Mouse (Mus musculus): ENCODE data around the gene Lbhd2. TPM values are rescaled to one million over a fixed set of nuclear protein-coding genes. Genes with fewer than 3 reads are reported as not detected.

Gene Lbhd2
- 0.31 TPM in 1 of 2 replicates, not detected in the other for polyA plus RNA-seq (2016; fragmentation: Nextera tagmentation; extraction: Ambion mirVana)

DNA sequence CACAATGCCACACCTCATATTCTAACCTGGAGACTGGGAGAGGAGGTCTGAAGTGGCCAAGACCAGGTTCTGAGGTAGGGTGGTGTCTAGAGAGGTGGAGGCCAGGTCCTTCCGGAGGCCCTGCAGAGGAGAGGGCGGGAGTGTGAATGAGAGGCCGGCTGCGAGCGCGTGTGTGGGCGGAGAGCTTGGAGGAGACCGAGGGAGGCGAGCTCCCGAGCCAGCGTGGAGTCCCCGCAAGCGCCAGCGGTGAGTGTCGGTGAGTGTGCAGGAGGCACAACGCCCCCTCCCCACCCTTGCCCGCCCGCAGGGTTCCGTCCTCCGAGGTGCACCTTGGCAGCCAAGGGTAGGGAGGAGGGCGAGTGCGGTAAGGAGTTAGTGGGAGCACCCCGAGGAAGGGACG is at the start of gene Lbhd2:
Lbhd2 (plus strand) TSS at position 188 of the 400 bp plus-strand sequence.
- H3K9ac ChIP-seq = peak within 1 kb of the TSS; percentile 67; the same call in 1 of the 2 replicates
- WGBS = 1% methylated on average over 24 of the region's 24 CpGs
- H3K27ac ChIP-seq (ENCODE audit: poor library complexity, severe bottlenecking) = no peak within 1 kb of the TSS
- no peak for ATAC-seq (ENCODE audit: insufficient number of reproducible peaks, low FRiP score)
- H3K27me3 ChIP-seq (replicated peaks) = peaks cover 64% of the 10 kb centered on the region
- H3K9me3 ChIP-seq (replicated peaks) = no peaks in the 10 kb centered on the region
- peak within 1 kb of the TSS; percentile 35 for H3K4me3 ChIP-seq
- H3K36me3 ChIP-seq = no peaks in the 10 kb centered on the region
- peak within 1 kb of the TSS; percentile 63 for H3K4me2 ChIP-seq
- peaks cover 18% of the 10 kb centered on the region for H3K4me1 ChIP-seq (replicated peaks)

DNA sequence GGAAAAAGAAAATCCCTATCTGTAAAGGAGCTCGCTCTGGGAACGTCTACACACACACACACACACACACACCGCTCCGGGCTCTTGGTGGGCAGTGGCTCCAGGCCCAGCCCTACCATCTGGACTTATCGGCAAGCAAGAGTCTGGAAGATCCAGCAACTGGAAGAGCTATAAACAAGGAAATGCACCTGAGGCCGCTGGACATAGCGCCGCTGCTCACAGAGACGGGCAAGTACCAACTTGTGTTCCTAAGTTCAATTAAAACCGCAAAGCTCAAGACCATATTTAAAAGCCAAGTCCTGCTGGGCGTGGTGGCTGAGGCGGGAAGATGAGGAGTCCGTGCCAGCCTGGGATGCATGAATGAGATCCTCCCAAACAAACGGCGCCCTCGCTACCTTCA is 45.9 kb upstream of the Lbhd2 start:
- Histone ChIP-seq H3K4me3 (no peak overlapping the region), H3K27ac (ENCODE audit: poor library complexity, severe bottlenecking) (no peak overlapping the region), H3K27me3 (replicated peaks) (no peaks in the 10 kb centered on the region), H3K9me3 (replicated peaks) (no peaks in the 10 kb centered on the region), H3K4me2 (no peak overlapping the region), H3K36me3 (no peaks in the 10 kb centered on the region), H3K4me1 (replicated peaks) (peaks cover 84% of the 10 kb centered on the region), H3K9ac (no peak overlapping the region)
- ATAC-seq (ENCODE audit: insufficient number of reproducible peaks, low FRiP score) = no peak
- 88% methylated on average over 16 of the region's 16 CpGs for WGBS

DNA sequence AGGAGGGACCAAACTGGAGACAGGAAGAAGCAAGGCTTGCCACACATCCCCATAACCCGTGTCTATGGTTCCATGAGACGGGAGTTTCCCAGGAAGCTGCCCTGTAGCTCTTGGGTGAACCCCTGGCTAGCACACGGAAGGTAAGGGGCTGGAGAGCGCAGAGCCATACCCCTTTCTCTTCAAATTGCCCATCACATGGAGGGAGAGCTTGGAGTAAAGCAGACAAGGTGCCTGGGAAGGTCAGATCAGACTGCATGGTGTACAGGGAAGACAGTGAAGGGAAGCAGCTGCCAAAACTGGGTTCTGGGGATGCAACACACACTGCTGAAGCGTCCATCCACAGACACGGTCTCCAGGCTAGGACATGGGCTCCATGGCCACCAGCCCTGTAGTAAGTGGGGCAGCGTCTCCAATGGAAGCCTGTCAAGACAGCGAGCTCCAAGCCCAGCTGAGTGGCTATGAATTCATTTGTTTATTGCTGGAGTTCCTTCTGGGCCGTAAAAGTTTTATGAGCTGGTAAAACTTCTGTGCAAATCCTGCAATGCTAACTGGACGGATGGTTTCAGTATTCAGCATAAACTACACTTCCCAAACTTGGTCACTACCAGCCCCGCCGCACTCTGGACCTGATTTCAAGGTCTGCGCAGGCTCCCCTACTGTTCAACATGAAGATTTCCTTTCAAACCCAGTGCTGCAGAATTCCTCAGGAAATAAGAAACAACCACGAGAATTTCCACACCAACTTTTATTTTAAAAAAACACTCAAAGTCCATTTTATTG is 45.1 kb upstream of the Lbhd2 start:
- H3K27me3 ChIP-seq (replicated peaks) = no peaks in the 10 kb centered on the region
- WGBS = 77% methylated on average over 14 of the region's 14 CpGs
- no peaks in the 10 kb centered on the region for H3K9me3 ChIP-seq (replicated peaks)
- no peak overlapping the region for H3K4me2 ChIP-seq
- H3K27ac ChIP-seq (ENCODE audit: poor library complexity, severe bottlenecking) = no peak overlapping the region
- H3K9ac ChIP-seq = no peak overlapping the region
- no peaks in the 10 kb centered on the region for H3K36me3 ChIP-seq
- no peak for ATAC-seq (ENCODE audit: insufficient number of reproducible peaks, low FRiP score)
- H3K4me3 ChIP-seq = no peak overlapping the region
- H3K4me1 ChIP-seq (replicated peaks) = peaks cover 84% of the 10 kb centered on the region

DNA sequence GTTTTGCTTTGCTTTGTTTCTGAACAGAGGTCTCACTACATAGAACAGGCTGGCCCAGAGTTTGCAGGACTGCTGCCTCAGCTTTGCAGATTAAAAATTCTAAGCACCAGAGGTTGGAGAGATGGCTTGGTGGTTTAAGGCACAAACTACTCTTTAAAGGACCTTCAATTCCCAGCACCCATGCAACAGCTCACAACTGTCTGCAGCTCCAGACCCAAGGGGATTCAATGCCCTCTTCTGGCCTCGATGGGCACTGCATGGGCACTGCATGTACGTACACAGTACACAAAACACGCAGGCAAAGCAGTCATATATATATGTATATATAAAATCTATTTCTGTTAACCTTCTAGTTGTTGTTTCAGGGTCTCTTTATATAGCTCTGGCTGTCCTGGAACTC is 42.4 kb upstream of the Lbhd2 start:
- no peaks in the 10 kb centered on the region for H3K36me3 ChIP-seq
- ATAC-seq (ENCODE audit: insufficient number of reproducible peaks, low FRiP score) = no peak
- H3K27ac ChIP-seq (ENCODE audit: poor library complexity, severe bottlenecking) = no peak overlapping the region
- peaks cover 82% of the 10 kb centered on the region for H3K4me1 ChIP-seq (replicated peaks)
- no peak overlapping the region for H3K4me2 ChIP-seq
- H3K27me3 ChIP-seq (replicated peaks) = no peaks in the 10 kb centered on the region
- no peaks in the 10 kb centered on the region for H3K9me3 ChIP-seq (replicated peaks)
- no peak overlapping the region for H3K9ac ChIP-seq
- 92% methylated on average over 3 of the region's 3 CpGs for WGBS
- H3K4me3 ChIP-seq = no peak overlapping the region

DNA sequence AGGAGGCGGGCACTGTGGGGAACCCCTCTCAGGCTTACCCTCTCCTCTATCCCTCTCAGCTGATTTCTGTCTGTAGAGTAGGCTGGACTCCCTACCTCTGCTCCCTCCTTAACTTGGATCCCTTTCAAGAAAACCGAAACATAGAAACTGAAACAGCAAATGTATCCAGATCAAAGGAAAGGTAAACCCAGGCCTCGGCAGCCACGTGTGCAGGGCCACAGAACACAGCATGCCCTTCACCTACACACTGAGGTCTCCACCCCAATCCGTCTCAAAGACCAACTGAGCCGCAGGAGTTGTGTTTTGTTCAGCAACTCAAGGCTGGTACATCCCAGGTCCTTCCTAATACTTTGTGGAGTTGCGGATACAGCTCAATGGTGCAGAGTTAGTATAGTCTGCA is 39.5 kb upstream of the Lbhd2 start:
- no peaks in the 10 kb centered on the region for H3K36me3 ChIP-seq
- ATAC-seq (ENCODE audit: insufficient number of reproducible peaks, low FRiP score) = no peak
- no peak overlapping the region for H3K4me3 ChIP-seq
- peaks cover 87% of the 10 kb centered on the region for H3K4me1 ChIP-seq (replicated peaks)
- H3K4me2 ChIP-seq = no peak overlapping the region
- WGBS = 80% methylated on average over 7 of the region's 7 CpGs
- 0 out of 2 replicates have a peak overlapping the region, but pooled peaks have one; percentile 32 for H3K27ac ChIP-seq (ENCODE audit: poor library complexity, severe bottlenecking)
- no peaks in the 10 kb centered on the region for H3K27me3 ChIP-seq (replicated peaks)
- H3K9ac ChIP-seq = no peak overlapping the region
- no peaks in the 10 kb centered on the region for H3K9me3 ChIP-seq (replicated peaks)

DNA sequence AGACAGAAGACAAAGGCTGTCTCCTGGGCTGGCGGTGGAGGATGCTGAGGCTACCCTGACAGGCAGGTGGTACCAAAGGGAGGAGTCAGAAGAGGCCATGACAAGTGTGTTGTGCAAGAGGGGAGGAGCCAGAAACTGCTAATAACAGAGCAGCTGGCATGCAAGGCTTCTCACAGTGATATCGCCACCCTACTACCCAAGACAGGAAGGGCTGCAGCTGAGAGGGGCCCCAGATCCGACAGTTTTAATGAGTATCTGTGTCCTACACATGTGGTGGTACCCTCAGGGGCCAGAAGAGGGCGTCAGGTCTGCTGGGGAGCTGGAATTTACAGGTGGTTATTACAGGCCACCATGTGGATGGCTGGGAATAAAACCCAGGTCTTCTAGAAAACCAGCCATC is 36.4 kb upstream of the Lbhd2 start:
- Histone ChIP-seq H3K9ac (0 out of 2 replicates have a peak overlapping the region, but pooled peaks have one; percentile 10), H3K36me3 (no peaks in the 10 kb centered on the region), H3K4me2 (no peak overlapping the region), H3K4me3 (no peak overlapping the region), H3K9me3 (replicated peaks) (no peaks in the 10 kb centered on the region), H3K27me3 (replicated peaks) (no peaks in the 10 kb centered on the region), H3K27ac (ENCODE audit: poor library complexity, severe bottlenecking) (no peak overlapping the region), H3K4me1 (replicated peaks) (peaks cover 81% of the 10 kb centered on the region)
- peak; percentile 54; the same call in 1 of the 2 replicates for ATAC-seq (ENCODE audit: insufficient number of reproducible peaks, low FRiP score)
- 63% methylated on average over 4 of the region's 4 CpGs for WGBS

DNA sequence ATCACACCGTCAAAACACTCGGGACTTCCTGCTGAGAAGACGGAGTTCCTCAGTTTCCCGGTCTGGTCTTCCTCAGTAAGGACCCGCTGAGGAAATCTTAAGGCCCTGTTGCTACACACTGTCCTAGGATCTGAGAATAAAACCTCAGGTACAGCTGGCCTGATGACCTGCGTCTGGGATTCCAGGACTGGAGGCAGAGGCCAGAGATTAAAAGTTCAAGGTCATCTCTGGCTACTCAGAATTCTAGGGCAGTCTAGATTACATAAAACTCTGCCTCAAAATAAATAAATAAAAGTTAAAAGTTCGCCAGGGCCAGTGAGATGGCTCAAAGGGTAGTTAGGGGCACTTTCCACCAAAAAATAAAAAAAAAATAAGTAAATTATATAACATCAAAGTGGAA is 34.7 kb upstream of the Lbhd2 start:
- Histone ChIP-seq H3K4me1 (replicated peaks) (peaks cover 74% of the 10 kb centered on the region), H3K27ac (ENCODE audit: poor library complexity, severe bottlenecking) (0 out of 2 replicates have a peak overlapping the region, but pooled peaks have one; percentile 25), H3K9ac (no peak overlapping the region), H3K36me3 (no peaks in the 10 kb centered on the region), H3K9me3 (replicated peaks) (no peaks in the 10 kb centered on the region), H3K4me3 (no peak overlapping the region), H3K4me2 (no peak overlapping the region), H3K27me3 (replicated peaks) (no peaks in the 10 kb centered on the region)
- WGBS = 72% methylated on average over 7 of the region's 7 CpGs
- ATAC-seq (ENCODE audit: insufficient number of reproducible peaks, low FRiP score) = no peak

DNA sequence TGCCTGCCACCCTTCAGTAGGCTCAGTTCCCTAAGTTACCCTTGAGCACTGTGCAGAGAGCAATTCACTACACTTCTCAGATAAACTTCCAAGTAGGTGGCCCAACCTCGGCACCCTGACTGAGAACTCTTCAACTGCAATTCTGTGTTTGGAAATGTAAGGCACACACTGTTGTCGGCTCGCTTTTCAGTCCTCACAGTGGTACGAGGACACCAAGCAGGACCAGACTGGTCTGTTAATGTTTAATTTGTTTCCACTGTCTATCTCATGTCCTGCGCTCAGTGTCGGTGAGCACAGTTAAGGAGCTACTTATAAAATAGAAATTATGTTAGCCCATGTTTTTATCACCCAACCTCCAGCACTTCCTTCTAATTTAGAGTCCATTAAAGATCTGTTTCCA is 33.2 kb upstream of the Lbhd2 start:
- H3K27me3 ChIP-seq (replicated peaks) = no peaks in the 10 kb centered on the region
- H3K36me3 ChIP-seq = no peaks in the 10 kb centered on the region
- H3K27ac ChIP-seq (ENCODE audit: poor library complexity, severe bottlenecking) = no peak overlapping the region
- no peaks in the 10 kb centered on the region for H3K9me3 ChIP-seq (replicated peaks)
- no peak overlapping the region for H3K4me2 ChIP-seq
- H3K4me1 ChIP-seq (replicated peaks) = peaks cover 61% of the 10 kb centered on the region
- no peak for ATAC-seq (ENCODE audit: insufficient number of reproducible peaks, low FRiP score)
- no peak overlapping the region for H3K9ac ChIP-seq
- 82% methylated on average over 6 of the region's 6 CpGs for WGBS
- H3K4me3 ChIP-seq = no peak overlapping the region

DNA sequence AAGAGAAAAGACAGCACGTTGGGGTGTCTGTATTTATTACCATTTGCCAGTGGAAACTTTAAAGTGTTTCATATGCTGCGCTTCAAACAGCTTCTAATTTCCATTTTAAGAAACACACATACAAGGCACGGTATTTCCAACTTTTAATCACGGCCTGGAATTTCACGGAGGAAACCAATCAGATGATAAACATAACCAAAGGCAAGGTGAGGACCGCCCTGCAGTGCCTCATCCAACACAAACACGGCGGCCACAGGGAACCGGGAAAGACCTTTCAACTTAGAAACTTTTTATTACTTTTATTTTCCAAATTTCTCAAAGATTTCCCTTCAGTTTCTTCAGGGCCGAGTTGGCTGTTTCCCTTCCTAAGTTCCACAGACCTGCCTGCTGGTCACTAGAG is 31.9 kb upstream of the Lbhd2 start:
- Histone ChIP-seq H3K9ac (peak overlapping the region; percentile 44), H3K9me3 (replicated peaks) (no peaks in the 10 kb centered on the region), H3K4me2 (peak overlapping the region; percentile 88), H3K4me1 (replicated peaks) (peaks cover 51% of the 10 kb centered on the region), H3K27me3 (replicated peaks) (no peaks in the 10 kb centered on the region), H3K4me3 (peak overlapping the region; percentile 100), H3K36me3 (no peaks in the 10 kb centered on the region), H3K27ac (ENCODE audit: poor library complexity, severe bottlenecking) (no peak overlapping the region; the same call in 1 of the 2 replicates)
- ATAC-seq (ENCODE audit: insufficient number of reproducible peaks, low FRiP score) = no peak
- WGBS = 48% methylated on average over 10 of the region's 10 CpGs

DNA sequence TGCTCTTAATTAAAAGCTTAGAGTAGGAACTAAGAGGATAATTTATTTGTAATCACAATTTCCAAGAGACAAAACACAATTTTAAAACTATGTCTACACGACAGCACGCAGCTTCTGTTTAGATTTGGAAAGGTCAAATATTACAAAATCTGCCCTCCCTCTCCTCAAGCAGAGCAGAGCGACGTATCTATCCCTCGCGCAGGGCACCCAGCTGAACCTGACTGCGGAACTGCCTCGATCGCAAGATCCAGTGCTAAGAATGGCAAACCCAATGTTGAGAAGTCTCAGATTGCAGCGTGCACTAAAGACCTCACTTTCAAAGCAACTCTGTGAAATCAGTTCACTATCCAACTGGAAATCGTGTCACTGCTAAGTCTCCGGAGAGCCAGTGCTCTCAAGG is 31.1 kb upstream of the Lbhd2 start:
- ATAC-seq (ENCODE audit: insufficient number of reproducible peaks, low FRiP score) = no peak
- Histone ChIP-seq H3K4me2 (peak overlapping the region; percentile 88), H3K27ac (ENCODE audit: poor library complexity, severe bottlenecking) (peak overlapping the region; percentile 98), H3K9ac (peak overlapping the region; percentile 99), H3K9me3 (replicated peaks) (no peaks in the 10 kb centered on the region), H3K27me3 (replicated peaks) (no peaks in the 10 kb centered on the region), H3K36me3 (no peaks in the 10 kb centered on the region), H3K4me3 (peak overlapping the region; percentile 100), H3K4me1 (replicated peaks) (peaks cover 42% of the 10 kb centered on the region)
- 53% methylated on average over 12 of the region's 12 CpGs for whole genome bisulfite sequencing

DNA sequence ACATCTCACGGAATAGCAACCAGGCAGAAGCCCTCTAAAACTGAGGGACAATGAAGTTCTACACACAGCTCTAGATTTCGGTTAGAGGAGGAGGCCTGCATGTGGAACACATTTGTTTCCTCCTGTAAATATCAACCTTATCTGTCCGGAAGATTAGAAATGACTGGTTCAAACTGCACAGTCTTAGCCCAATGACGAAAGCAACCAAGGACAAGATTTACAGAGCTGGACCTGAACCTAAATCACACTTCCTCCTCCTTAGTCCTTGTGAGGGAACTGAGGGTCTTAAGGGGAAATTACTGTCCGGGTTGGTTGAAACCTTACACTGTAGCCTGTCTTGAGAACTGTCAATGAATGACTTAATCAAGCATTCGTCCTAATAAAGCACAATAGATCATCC is 30.6 kb upstream of the Lbhd2 start:
- WGBS = 13% methylated on average over 6 of the region's 6 CpGs
- Histone ChIP-seq H3K36me3 (no peaks in the 10 kb centered on the region), H3K4me3 (peak overlapping the region; percentile 100), H3K27me3 (replicated peaks) (no peaks in the 10 kb centered on the region), H3K9ac (peak overlapping the region; percentile 99), H3K27ac (ENCODE audit: poor library complexity, severe bottlenecking) (peak overlapping the region; percentile 98), H3K4me1 (replicated peaks) (peaks cover 38% of the 10 kb centered on the region), H3K9me3 (replicated peaks) (no peaks in the 10 kb centered on the region), H3K4me2 (peak overlapping the region; percentile 88)
- no peak for ATAC-seq (ENCODE audit: insufficient number of reproducible peaks, low FRiP score)

Measured in heart, embryonic 12.5 days (tissue).